Mouse (Mus musculus): ENCODE measurements around the gene Gm9507.

DNA sequence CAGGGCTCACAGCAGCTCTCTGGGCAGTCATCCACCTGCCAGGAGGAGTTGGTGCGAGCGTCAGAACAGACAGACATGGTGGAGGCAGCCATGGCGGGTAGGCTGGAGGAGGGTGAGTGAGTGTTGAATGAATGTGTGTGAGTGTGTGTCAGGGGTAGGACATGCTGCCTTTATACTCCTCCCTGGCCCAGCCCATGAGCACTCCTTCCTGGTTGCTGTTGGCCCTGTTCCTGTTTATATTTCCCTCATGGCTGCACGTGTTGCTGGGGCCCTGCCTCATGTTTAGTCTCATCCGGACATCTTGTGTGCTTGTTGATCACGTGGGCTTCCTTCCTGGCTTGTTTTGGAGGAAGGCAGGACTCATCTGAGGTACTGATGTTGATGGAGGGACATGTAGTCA lies 15.3 kb upstream of the Gm9507 start, which contains the start of gene Krtap10-4:
- TF ChIP-seq CTCF (IDR thresholded peaks at IDR 0.05; ENCODE audit: extremely low read depth, insufficient read depth, insufficient read length, insufficient replicate concordance) (no peak), POLR2A (IDR thresholded peaks at IDR 0.05; ENCODE audit: low read depth, low read length) (no peak)

Data from spleen, adult 2 months (tissue).